Mouse (Mus musculus) heart, adult 2 months (tissue): ENCODE data around the gene Plekha5.

ENCODE experiments used
- CTCF ChIP-seq: fragments of 200-600 bp; IDR thresholded peaks from 2 replicates; pipeline ENCODE4 v1.8.1; 2022; ENCODE audit warnings: antibody characterized with exemption, mild to moderate bottlenecking, moderate library complexity
- EP300 ChIP-seq: fragments of 200-500 bp; IDR thresholded peaks from 2 replicates; pipeline ENCODE4 v1.6.1; 2011; ENCODE audit warnings: low read depth, low read length, control low read depth; ENCODE audit not compliant: insufficient read depth
- POLR2A ChIP-seq: fragments of 200-500 bp; IDR thresholded peaks from 2 replicates; pipeline ENCODE4 v1.6.1; 2011; ENCODE audit warnings: mild to moderate bottlenecking, low read depth, low read length, control low read depth; ENCODE audit not compliant: insufficient read depth

GRCm38 (mm10) chr6:140487489-140487888, 63.6 kb downstream of the Plekha5 start:
- TF ChIP-seq CTCF, result no peak
- TF ChIP-seq POLR2A, result no peak
- no peak for TF ChIP-seq EP300
